Mouse (Mus musculus) hindbrain, embryonic 14.5 days (tissue): ENCODE measurements around the gene Prdx2. TPM values are rescaled to one million over a fixed set of nuclear protein-coding genes. Genes with fewer than 3 reads are reported as not detected.
A peak's percentile ranks its signal among the peaks of the same experiment; 100 is the strongest.

Experiments used
- ATAC-seq: fragments of 200-750 bp; cut with Nextera tagmentation; 2 replicates; pipeline ENCODE4 v1.8.0; 2017; ENCODE audit warnings: moderate number of reproducible peaks, mild to moderate bottlenecking, moderate TSS enrichment, moderate library complexity; ENCODE audit not compliant: low FRiP score
- DNase-seq: peaks from one replicate; pipeline ENCODE4 v3.0.0-alpha.2; 2015; ENCODE audit warnings: low spot score
- H3K27ac ChIP-seq: fragments of 300-500 bp; sonication (generic); 2 replicates; pipeline ENCODE4 v1.5.1; 2014; ENCODE audit warnings: mild to moderate bottlenecking, moderate library complexity
- H3K27me3 ChIP-seq: fragments of 300-500 bp; sonication (generic); 2 replicates; pipeline ENCODE4 v1.6.1; 2014; ENCODE audit warnings: mild to moderate bottlenecking, low read length, mixed read lengths; ENCODE audit not compliant: control insufficient read depth, insufficient read depth
- H3K36me3 ChIP-seq: fragments of 300-500 bp; sonication (generic); replicated peaks from 2 replicates; pipeline ENCODE4 v1.6.1; 2014; ENCODE audit not compliant: control insufficient read depth, insufficient read depth
- H3K4me1 ChIP-seq: fragments of 300-500 bp; sonication (generic); replicated peaks from 2 replicates; pipeline ENCODE4 v1.6.1; 2014; ENCODE audit warnings: antibody characterized with exemption, low read length, mixed read lengths; ENCODE audit not compliant: control insufficient read depth, insufficient read depth
- H3K4me2 ChIP-seq: fragments of 300-500 bp; sonication (generic); replicated peaks from 2 replicates; pipeline ENCODE4 v1.6.1; 2014; ENCODE audit warnings: mild to moderate bottlenecking, moderate library complexity
- H3K4me3 ChIP-seq: fragments of 300-500 bp; sonication (generic); replicated peaks from 2 replicates; pipeline ENCODE4 v1.5.1; 2014; ENCODE audit warnings: mild to moderate bottlenecking, low read length
- H3K9ac ChIP-seq: fragments of 300-500 bp; sonication (generic); 2 replicates; pipeline ENCODE4 v1.6.1; 2014
- H3K9me3 ChIP-seq: fragments of 300-500 bp; sonication (generic); 2 replicates; pipeline ENCODE4 v1.6.1; 2016; ENCODE audit warnings: low read length; ENCODE audit not compliant: control insufficient read depth
- WGBS: fragments of 180-500 bp; shearing (Covaris S2); extraction: QIAGEN DNeasy Blood & Tissue Kit; methylation state at CpG from one replicate; pipeline ENCODE4 v1.1.7; 2014; 5-methylcytosine and 5-hydroxymethylcytosine counted together
- polyA plus RNA-seq: library from polyadenylated mRNA; unstranded; fragments of >200 nt; fragmentation: Nextera tagmentation; extraction: Ambion mirVana; gene quantifications from 2 replicates; pipeline ENCODE4 v1.2.1, GENCODE M21; 2014

The Prdx2 gene
- polyA plus RNA-seq, 1 experiment from 2014 or later: 1,221 TPM

DNA sequence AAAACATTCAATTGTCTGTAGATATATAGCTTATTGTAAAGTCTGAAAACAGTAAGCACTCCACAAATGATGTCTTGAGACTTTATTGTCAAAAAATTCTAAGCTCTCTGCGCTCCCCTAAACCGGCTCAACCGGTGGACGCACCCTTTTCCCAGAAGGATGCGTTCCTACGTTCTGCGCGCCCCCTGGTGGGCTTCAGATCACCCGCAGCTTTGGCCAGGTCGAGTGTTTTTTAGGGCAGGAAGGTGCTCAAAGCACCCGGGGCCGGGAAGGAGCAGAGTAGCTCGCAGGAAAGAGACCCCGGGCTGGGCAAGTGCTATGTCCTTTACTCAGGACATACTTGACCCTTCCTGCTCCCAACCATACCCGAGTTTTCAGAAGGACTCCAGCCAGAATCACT, 20.4 kb downstream of the Prdx2 start:
- Histone ChIP-seq H3K27ac (peak overlapping the region; percentile 77), H3K9me3 (no peaks in the 10 kb centered on the region), H3K9ac (peak overlapping the region; percentile 73), H3K27me3 (peaks cover 15% of the 10 kb centered on the region; the same call in 1 of the 2 replicates), H3K36me3 (peaks cover 2% of the 10 kb centered on the region; the same call in 1 of the 2 replicates), H3K4me3 (peak overlapping the region; percentile 60), H3K4me2 (peak overlapping the region; percentile 79), H3K4me1 (peaks cover 21% of the 10 kb centered on the region)
- ATAC-seq (peak; percentile 25), DNase-seq (peak; percentile 86)
- under 1% methylated on average over 15 of the region's 15 CpGs for WGBS

DNA sequence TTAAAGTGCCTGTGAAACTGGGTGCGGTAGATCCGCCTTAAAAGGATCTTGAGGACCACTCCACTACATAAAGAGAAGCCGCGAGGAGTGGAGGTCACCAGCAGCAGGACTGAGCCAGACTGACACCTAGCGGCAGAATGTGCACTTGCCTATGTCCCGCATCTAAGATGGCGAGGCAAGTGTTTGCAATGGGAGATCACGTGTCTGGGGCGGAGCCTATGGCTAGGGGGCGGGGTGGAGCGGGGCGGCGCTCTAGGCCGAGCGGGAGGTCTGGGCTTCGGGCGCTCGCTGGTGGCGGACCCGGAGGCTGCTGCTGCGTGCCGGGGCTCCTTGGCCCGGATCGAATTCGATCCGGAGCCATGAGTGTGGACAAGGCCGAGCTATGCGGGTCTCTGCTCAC, 21.0 kb downstream of the Prdx2 start, which contains the start of gene Hook2:
Gene Hook2 (plus strand): TSS at position 255 of the 400 bp plus-strand sequence.
- no peaks in the 10 kb centered on the region for H3K9me3 ChIP-seq
- ATAC-seq (peak; percentile 92), DNase-seq (peak; percentile 99)
- H3K4me3 ChIP-seq: peak within 1 kb of the TSS; percentile 60
- peak within 1 kb of the TSS; percentile 73 for H3K9ac ChIP-seq
- peaks cover 15% of the 10 kb centered on the region for H3K4me1 ChIP-seq
- peaks cover 5% of the 10 kb centered on the region; the same call in 1 of the 2 replicates for H3K36me3 ChIP-seq
- under 1% methylated on average over 20 of the region's 28 CpGs for WGBS
- peak within 1 kb of the TSS; percentile 77 for H3K27ac ChIP-seq
- H3K27me3 ChIP-seq: peaks cover 14% of the 10 kb centered on the region; the same call in 1 of the 2 replicates
- H3K4me2 ChIP-seq: peak within 1 kb of the TSS; percentile 79

DNA sequence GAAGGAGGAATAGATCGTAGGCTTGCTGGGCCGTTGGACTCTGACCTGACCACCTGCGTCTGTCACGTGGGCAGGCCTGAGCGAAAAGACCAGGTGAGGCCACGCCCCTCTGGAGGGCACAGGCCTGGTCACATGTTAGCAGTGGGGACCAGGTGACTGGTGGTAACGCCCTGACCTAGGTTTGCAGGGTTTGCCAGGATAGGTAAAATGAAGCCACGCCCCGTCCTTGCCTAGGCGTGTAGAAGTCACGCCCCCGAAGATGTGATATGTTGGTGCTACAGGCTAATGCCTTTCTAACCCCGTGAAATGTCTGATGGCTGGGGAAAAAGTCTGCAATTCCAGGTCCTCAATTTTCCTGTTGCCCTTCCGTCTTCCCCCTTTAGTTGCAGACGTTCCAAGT, 21.4 kb downstream of the Prdx2 start:
- peak overlapping the region; percentile 60 for H3K4me3 ChIP-seq
- H3K27ac ChIP-seq: peak overlapping the region; percentile 64; the same call in 1 of the 2 replicates
- peaks cover 5% of the 10 kb centered on the region; the same call in 1 of the 2 replicates for H3K36me3 ChIP-seq
- DNase-seq (no peak), ATAC-seq (peak; percentile 36)
- H3K4me1 ChIP-seq: peaks cover 13% of the 10 kb centered on the region
- H3K27me3 ChIP-seq: peaks cover 14% of the 10 kb centered on the region; the same call in 1 of the 2 replicates
- H3K9me3 ChIP-seq: no peaks in the 10 kb centered on the region
- H3K4me2 ChIP-seq: peak overlapping the region; percentile 79
- WGBS: 2% methylated on average over 15 of the region's 15 CpGs
- H3K9ac ChIP-seq: peak overlapping the region; percentile 73

DNA sequence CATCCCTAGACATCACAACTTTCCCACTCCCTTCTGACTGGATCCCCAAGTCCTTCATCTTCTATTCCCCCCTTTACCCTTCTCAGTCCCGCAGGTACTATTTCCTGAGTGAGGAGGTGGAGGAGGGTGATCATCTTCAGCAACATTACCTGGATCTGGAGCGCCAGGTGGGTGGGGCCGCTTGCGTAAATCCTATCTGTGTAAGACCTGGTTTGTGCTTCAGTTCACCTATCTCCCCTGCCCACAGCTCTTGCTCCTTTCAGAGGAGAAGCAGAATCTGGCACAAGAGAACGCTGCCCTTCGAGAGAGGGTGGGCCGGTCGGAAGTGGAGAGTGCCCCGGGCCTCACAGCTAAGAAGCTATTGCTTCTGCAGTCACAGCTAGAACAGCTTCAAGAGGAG, 25.0 kb downstream of the Prdx2 start:
- peaks cover 11% of the 10 kb centered on the region for H3K4me1 ChIP-seq
- H3K4me2 ChIP-seq: no peak overlapping the region
- no peak overlapping the region for H3K27ac ChIP-seq
- no peaks in the 10 kb centered on the region; the same call in 1 of the 2 replicates for H3K27me3 ChIP-seq
- H3K4me3 ChIP-seq: no peak overlapping the region
- WGBS: 97% methylated on average over 9 of the region's 9 CpGs
- H3K9me3 ChIP-seq: no peaks in the 10 kb centered on the region
- H3K36me3 ChIP-seq: peaks cover 11% of the 10 kb centered on the region; the same call in 1 of the 2 replicates
- ATAC-seq (no peak), DNase-seq (no peak)
- no peak overlapping the region for H3K9ac ChIP-seq

DNA sequence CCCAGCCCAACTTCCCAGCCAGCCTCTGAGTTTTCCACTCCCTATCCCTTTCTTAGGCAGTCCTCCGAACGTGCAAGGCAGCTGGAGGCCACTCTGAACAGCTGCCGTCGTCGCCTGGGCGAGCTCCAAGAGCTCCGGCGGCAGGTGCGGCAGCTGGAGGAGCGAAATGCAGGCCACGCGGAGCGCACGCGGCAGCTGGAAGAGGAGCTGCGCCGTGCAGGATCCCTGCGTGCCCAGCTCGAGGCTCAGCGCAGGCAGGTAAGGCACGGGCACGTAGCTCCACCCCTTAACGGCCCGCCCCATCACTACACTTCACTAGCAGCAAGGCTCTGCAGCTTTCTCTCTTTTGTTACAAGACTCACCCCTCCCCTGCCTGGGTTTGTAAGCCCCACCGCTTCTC, 26.3 kb downstream of the Prdx2 start:
- ATAC-seq: no peak
- peaks cover 11% of the 10 kb centered on the region; the same call in 1 of the 2 replicates for H3K36me3 ChIP-seq
- no peak for DNase-seq
- H3K4me2 ChIP-seq: no peak overlapping the region
- H3K27me3 ChIP-seq: no peaks in the 10 kb centered on the region; the same call in 1 of the 2 replicates
- peaks cover 6% of the 10 kb centered on the region; the same call in 1 of the 2 replicates for H3K4me1 ChIP-seq
- H3K27ac ChIP-seq: no peak overlapping the region
- H3K9ac ChIP-seq: no peak overlapping the region
- 20% methylated on average over 25 of the region's 25 CpGs for WGBS
- H3K9me3 ChIP-seq: no peaks in the 10 kb centered on the region
- no peak overlapping the region for H3K4me3 ChIP-seq

DNA sequence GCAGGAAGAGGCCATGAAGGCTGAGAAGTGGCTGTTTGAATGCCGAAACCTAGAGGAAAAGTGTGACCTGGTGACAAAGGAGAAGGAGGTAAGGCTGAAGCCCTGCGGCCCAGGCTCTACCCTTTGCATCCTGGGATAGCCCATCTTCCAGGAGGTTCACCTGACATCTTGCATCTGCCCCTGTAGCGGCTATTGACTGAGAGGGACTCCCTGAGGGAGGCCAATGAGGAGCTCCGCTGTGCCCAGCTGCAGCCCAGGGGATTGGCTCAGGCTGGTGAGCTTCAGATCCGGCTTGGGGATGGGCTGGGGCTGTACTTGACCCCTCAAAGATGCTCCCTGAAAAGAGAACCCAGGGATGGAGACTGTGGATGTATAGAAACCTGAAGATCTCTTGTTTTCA, 27.6 kb downstream of the Prdx2 start:
- no peak for DNase-seq
- Histone ChIP-seq H3K36me3 (peaks cover 11% of the 10 kb centered on the region; the same call in 1 of the 2 replicates), H3K4me1 (no peaks in the 10 kb centered on the region; the same call in 1 of the 2 replicates), H3K4me3 (no peak overlapping the region), H3K9ac (no peak overlapping the region), H3K9me3 (no peaks in the 10 kb centered on the region), H3K27ac (no peak overlapping the region), H3K27me3 (no peaks in the 10 kb centered on the region; the same call in 1 of the 2 replicates), H3K4me2 (no peak overlapping the region)
- ATAC-seq: no peak
- 77% methylated on average over 5 of the region's 5 CpGs for WGBS

DNA sequence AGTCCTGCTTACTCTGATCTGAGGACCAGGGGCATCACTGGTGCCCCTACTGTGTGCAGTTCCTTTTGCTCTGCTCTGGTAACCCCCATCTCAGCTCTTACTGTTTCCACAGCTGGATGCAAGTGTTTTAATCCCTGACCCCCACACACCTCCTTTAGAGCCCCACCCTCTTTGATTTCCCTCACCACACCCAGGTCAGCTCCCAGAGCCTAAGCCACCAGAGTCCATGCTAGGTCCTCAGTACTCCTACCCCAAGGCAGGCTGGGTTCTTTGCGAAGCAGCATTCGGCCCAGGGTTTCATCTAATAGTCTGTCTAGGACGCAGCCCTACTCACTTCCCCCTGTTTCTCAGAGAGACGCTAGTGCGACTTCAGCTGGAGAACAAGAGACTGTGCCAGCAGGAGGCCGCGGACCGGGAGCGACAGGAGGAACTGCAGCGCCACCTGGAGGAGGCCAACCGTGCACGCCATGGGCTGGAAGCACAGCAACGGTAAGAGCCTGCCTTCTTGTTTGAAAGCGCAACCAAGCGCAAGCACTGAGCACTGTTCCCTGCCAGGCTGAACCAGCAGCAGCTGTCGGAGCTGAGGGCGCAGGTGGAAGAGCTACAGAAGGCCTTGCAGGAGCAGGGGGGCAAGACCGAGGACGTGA, 28.4 kb downstream of the Prdx2 start:
- Histone ChIP-seq H3K9me3 (no peaks in the 10 kb centered on the region), H3K4me1 (no peaks in the 10 kb centered on the region; the same call in 1 of the 2 replicates), H3K27ac (no peak overlapping the region), H3K4me3 (no peak overlapping the region), H3K27me3 (no peaks in the 10 kb centered on the region; the same call in 1 of the 2 replicates), H3K36me3 (peaks cover 15% of the 10 kb centered on the region), H3K4me2 (peak overlapping the region; percentile 1; the same call in 1 of the 2 replicates), H3K9ac (peak overlapping the region; percentile 28; the same call in 1 of the 2 replicates)
- ATAC-seq: peak; percentile 61
- DNase-seq: peak; percentile 85
- 3% methylated on average over 19 of the region's 19 CpGs for WGBS

DNA sequence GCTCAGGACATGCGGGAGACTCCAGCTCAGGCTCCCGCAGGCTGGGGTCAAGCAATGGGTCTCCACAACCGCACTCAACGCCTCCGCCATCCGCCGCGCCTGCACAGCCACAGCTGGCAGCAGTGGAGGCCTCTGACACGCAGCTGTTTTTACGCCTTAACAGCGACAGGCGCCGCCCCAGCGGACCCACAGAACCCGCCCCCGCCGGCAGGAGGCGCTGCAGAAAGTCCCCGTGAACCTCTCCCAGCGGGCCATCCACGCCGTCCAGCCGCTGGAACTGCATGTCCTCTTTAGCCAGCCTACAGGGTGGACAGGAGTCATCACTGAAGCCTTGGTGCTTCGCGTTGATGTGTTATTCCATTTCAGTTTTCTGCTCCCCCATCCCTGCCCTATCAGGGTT, 38.3 kb downstream of the Prdx2 start:
- Histone ChIP-seq H3K4me3 (no peak overlapping the region), H3K27me3 (peaks cover 32% of the 10 kb centered on the region), H3K9me3 (no peaks in the 10 kb centered on the region), H3K4me1 (no peaks in the 10 kb centered on the region), H3K4me2 (no peak overlapping the region), H3K36me3 (peaks cover 6% of the 10 kb centered on the region), H3K9ac (no peak overlapping the region), H3K27ac (no peak overlapping the region)
- 19% methylated on average over 25 of the region's 25 CpGs for WGBS
- DNase-seq (no peak), ATAC-seq (no peak)

DNA sequence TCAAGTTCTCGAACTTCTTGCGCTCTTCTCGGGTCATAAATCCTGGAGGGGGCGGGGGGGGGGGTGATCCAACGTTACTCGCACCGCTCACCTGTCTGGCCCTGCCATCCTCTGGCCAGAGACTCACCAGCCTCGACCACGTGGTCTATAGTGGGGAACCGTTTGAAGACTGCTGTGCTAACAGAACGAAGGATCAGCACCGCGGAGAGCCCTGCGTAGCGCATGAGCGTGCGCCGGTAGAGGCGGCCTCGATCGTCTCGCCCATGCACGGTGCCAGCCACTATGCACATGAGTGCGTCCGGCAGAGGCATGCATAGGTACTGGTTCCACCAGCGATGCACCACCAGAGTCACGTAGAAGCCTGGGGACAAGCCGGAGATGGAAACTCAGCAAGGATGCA, 41.9 kb downstream of the Prdx2 start:
- DNase-seq: no peak
- no peak overlapping the region for H3K4me2 ChIP-seq
- no peaks in the 10 kb centered on the region for H3K9me3 ChIP-seq
- H3K27ac ChIP-seq: no peak overlapping the region
- 21% methylated on average over 27 of the region's 28 CpGs for WGBS
- no peaks in the 10 kb centered on the region for H3K36me3 ChIP-seq
- H3K4me1 ChIP-seq: no peaks in the 10 kb centered on the region
- no peak for ATAC-seq
- H3K27me3 ChIP-seq: peaks cover 40% of the 10 kb centered on the region
- H3K9ac ChIP-seq: no peak overlapping the region
- H3K4me3 ChIP-seq: no peak overlapping the region
